Mouse (Mus musculus): ENCODE results near the gene Olfr378.

Gene Olfr378

DNA sequence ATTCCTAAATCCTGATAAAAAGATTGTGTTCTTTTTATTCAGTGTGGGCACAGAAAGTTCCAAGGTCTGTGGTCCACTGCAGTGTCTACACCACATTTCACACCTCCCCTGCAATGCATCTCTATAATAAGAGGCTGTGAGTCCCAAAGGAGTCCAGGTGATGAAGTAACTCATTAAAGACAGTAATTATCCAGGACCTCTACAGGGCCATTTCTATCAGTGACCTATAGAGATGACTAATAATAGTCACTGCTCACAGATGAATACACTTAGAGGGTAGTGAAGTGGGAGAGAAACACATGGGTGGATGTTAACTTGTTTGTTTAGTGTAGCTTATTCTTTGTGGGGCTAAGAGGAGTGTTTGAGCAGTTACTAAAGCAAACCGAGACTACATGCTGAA, at the start of gene Olfr378:
Gene Olfr378 (minus strand): TSS at position 101 of the 400 bp plus-strand sequence.
- no peak within 1 kb of the TSS for H3K4me3 ChIP-seq (replicated peaks; ENCODE audit: low read length)
- no peaks in the 10 kb centered on the region for H3K9me3 ChIP-seq (ENCODE audit: low read length)
- TF ChIP-seq CTCF (conservative IDR thresholded peaks at IDR 0.05; ENCODE audit: low read length) (no peak), NANOG (IDR thresholded peaks at IDR 0.05; ENCODE audit: borderline replicate concordance, low read length) (no peak), POU5F1 (IDR thresholded peaks at IDR 0.05; ENCODE audit: borderline replicate concordance, low read length) (no peak)
- no peaks in the 10 kb centered on the region for H3K27me3 ChIP-seq (ENCODE audit: insufficient read depth, low read length)
- no peaks in the 10 kb centered on the region for H3K36me3 ChIP-seq (ENCODE audit: insufficient read depth, low read length)
- H3K4me1 ChIP-seq (replicated peaks; ENCODE audit: low read depth, low read length), result no peaks in the 10 kb centered on the region

DNA sequence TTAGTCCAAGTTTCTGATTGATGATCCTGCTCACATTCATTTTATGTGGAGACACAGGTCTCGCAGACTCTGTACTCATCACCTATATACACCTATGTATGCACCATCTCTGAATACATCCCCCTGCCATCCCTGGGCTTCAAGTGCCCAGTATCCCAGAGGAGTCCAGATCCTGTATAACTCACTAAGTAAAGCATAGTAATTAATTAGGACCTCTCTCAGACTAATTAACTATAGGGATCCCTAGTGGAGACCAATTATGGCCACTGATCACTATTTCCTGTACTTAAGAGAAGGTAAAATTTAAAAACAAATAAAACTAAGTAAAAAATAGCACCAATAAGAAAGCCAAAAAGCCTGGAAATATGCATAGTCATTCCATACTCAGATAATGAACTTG, 29.1 kb upstream of the Olfr378 start, which contains the start of gene Olfr380:
Gene Olfr380 (minus strand): TSS at position 101 of the 400 bp plus-strand sequence.
- H3K9me3 ChIP-seq (ENCODE audit: low read length), result peaks cover under 1% of the 10 kb centered on the region; the same call in 1 of the 2 replicates
- no peaks in the 10 kb centered on the region for H3K36me3 ChIP-seq (ENCODE audit: insufficient read depth, low read length)
- H3K27me3 ChIP-seq (ENCODE audit: insufficient read depth, low read length), result no peaks in the 10 kb centered on the region
- no peak for TF ChIP-seq POU5F1 (IDR thresholded peaks at IDR 0.05; ENCODE audit: borderline replicate concordance, low read length)
- TF ChIP-seq NANOG (IDR thresholded peaks at IDR 0.05; ENCODE audit: borderline replicate concordance, low read length), result no peak
- no peak for TF ChIP-seq CTCF (conservative IDR thresholded peaks at IDR 0.05; ENCODE audit: low read length)
- no peaks in the 10 kb centered on the region for H3K4me1 ChIP-seq (replicated peaks; ENCODE audit: low read depth, low read length)
- no peak within 1 kb of the TSS for H3K4me3 ChIP-seq (replicated peaks; ENCODE audit: low read length)

DNA sequence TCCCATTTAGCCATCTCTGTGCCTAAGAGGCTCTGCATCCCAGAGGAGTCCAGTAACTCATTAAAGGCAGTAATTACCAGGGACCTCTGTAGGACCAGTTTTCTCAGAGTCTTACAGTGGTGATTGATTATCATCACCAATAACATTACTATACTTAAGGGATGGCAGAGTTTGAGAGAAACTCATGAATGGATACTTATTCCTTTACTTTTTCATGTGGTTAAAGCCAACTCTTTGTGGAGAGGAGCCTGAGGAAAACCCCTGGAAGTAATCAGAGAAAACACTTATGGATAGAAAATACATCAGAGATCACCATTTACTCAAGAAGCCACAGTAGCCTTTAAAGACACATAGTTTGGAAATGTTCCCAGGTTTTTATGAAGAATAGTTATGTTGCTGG, 28.8 kb downstream of the Olfr378 start, which contains the start of gene Olfr1:
Gene Olfr1 (minus strand): TSS at position 101 of the 400 bp plus-strand sequence.
- no peak for TF ChIP-seq NANOG (IDR thresholded peaks at IDR 0.05; ENCODE audit: borderline replicate concordance, low read length)
- no peak for TF ChIP-seq POU5F1 (IDR thresholded peaks at IDR 0.05; ENCODE audit: borderline replicate concordance, low read length)
- Histone ChIP-seq H3K4me1 (replicated peaks; ENCODE audit: low read depth, low read length) (no peaks in the 10 kb centered on the region), H3K9me3 (ENCODE audit: low read length) (no peaks in the 10 kb centered on the region; the same call in 1 of the 2 replicates), H3K36me3 (ENCODE audit: insufficient read depth, low read length) (no peaks in the 10 kb centered on the region), H3K27me3 (ENCODE audit: insufficient read depth, low read length) (no peaks in the 10 kb centered on the region), H3K4me3 (replicated peaks; ENCODE audit: low read length) (no peak within 1 kb of the TSS)

DNA sequence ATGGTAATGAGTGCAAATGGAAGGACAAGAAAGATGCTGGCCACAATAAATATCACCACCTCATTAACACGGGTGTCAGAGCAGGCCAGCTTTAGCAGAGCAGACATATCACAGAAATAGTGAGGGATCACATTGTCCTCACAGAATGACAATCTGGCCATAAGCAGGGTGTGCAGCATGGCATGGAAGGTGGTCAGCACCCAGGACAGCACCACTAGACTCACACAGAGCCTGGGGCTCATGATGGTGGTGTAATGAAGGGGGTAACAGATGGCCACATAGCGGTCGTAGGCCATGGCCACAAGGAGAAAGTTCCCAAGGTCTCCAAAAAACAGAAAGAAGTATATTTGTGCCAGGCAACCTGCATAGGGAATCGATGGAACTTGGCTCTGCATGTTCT, 32.9 kb downstream of the Olfr378 start:
- no peaks in the 10 kb centered on the region for H3K36me3 ChIP-seq (ENCODE audit: insufficient read depth, low read length)
- TF ChIP-seq NANOG (IDR thresholded peaks at IDR 0.05; ENCODE audit: borderline replicate concordance, low read length) (no peak), POU5F1 (IDR thresholded peaks at IDR 0.05; ENCODE audit: borderline replicate concordance, low read length) (no peak)
- H3K4me1 ChIP-seq (replicated peaks; ENCODE audit: low read depth, low read length), result no peaks in the 10 kb centered on the region
- H3K9me3 ChIP-seq (ENCODE audit: low read length), result no peaks in the 10 kb centered on the region; the same call in 1 of the 2 replicates
- no peak overlapping the region for H3K4me3 ChIP-seq (replicated peaks; ENCODE audit: low read length)
- H3K27me3 ChIP-seq (ENCODE audit: insufficient read depth, low read length), result no peaks in the 10 kb centered on the region
